Mouse (Mus musculus) ES-E14 (cell line): Measurements from ENCODE around the gene Desi2. TPM values are rescaled to one million over a fixed set of nuclear protein-coding genes. Genes with fewer than 3 reads are reported as not detected.
"Not testable (repeated sequence)": the region's sequence is repeated elsewhere in the genome, so short reads cannot be mapped to it uniquely, and the experiment has no call there.

ENCODE experiments used
- DNase-seq: peaks from one replicate; pipeline ENCODE4 v3.0.0-alpha.2; 2013; ENCODE audit warnings: low read depth, low spot score
- H3K27ac ChIP-seq: 2 replicates; pipeline ENCODE4 v1.5.1; 2012; ENCODE audit warnings: low read depth, mild to moderate bottlenecking, low read length, moderate library complexity, mixed read lengths; ENCODE audit not compliant: poor library complexity, insufficient read depth, severe bottlenecking
- H3K36me3 ChIP-seq: 2 replicates; pipeline ENCODE4 v1.6.1; 2012; ENCODE audit warnings: mild to moderate bottlenecking, low read length, moderate library complexity, mixed read lengths; ENCODE audit not compliant: control insufficient read depth, poor library complexity, insufficient read depth, severe bottlenecking
- H3K4me1 ChIP-seq, 2 experiments: fragments of 150-350 bp in 1 of 2; sonication (generic) in 1 of 2; 2 replicates each; pipeline ENCODE4 v1.6.1; 2012; ENCODE audit warnings: low read length in 2 of 2, mild to moderate bottlenecking in 1 of 2, mixed read lengths in 1 of 2; ENCODE audit not compliant: control insufficient read depth in 2 of 2, insufficient read depth in 2 of 2, poor library complexity in 1 of 2
- H3K4me3 ChIP-seq, 2 experiments: fragments of 150-350 bp in 1 of 2; sonication (generic) in 1 of 2; 2 replicates each; pipeline ENCODE4 v1.5.1; 2012; ENCODE audit warnings: low read length in 2 of 2, low read depth in 1 of 2, mild to moderate bottlenecking in 1 of 2, mixed read lengths in 1 of 2; ENCODE audit not compliant: insufficient read depth in 1 of 2, poor library complexity in 1 of 2, severe bottlenecking in 1 of 2
- H3K9ac ChIP-seq: 2 replicates; pipeline ENCODE4 v1.6.1; 2012; ENCODE audit warnings: low read depth, mild to moderate bottlenecking, low read length, mixed read lengths; ENCODE audit not compliant: poor library complexity, insufficient read depth, severe bottlenecking
- H3K9me3 ChIP-seq: fragments of 150-350 bp; sonication (generic); 2 replicates; pipeline ENCODE4 v1.6.1; 2012; ENCODE audit warnings: low read depth, mild to moderate bottlenecking, low read length; ENCODE audit not compliant: control insufficient read depth, insufficient read depth
- CHD2 ChIP-seq: IDR thresholded peaks from 2 replicates; pipeline ENCODE4 v1.6.1; 2014; ENCODE audit warnings: mild to moderate bottlenecking, low read depth, low read length, inconsistent platforms
- HCFC1 ChIP-seq: IDR thresholded peaks from 2 replicates; pipeline ENCODE4 v1.6.1; 2012; ENCODE audit warnings: low read length, inconsistent platforms, borderline replicate concordance; ENCODE audit not compliant: insufficient read depth
- MAFK ChIP-seq: IDR thresholded peaks from 2 replicates; pipeline ENCODE4 v1.6.1; 2014; ENCODE audit warnings: mild to moderate bottlenecking, low read depth, low read length, inconsistent platforms; ENCODE audit not compliant: insufficient read depth
- ZC3H11A ChIP-seq: IDR thresholded peaks from 2 replicates; pipeline ENCODE4 v1.6.1; 2012; ENCODE audit warnings: low read depth, mild to moderate bottlenecking, inconsistent platforms, low read length, borderline replicate concordance
- ZNF384 ChIP-seq: IDR thresholded peaks from 2 replicates; pipeline ENCODE4 v1.6.1; 2012; ENCODE audit warnings: low read depth, low read length, inconsistent platforms
- in situ Hi-C, 2 experiments: fragments of 600-800 bp; cut with MboI; formaldehyde crosslinking; loops; one replicate each; pipeline ENCODE4 v1.15.1; 2025; ENCODE audit warnings: low sequenced_read_pairs in 2 of 2, inconsistent platforms in 1 of 2; ENCODE audit not compliant: unreplicated experiment in 2 of 2
- total RNA-seq: library from RNA; depleted of rRNA; stranded (reverse); fragments of 300-350 nt; gene quantifications from 2 replicates; pipeline ENCODE4 v1.2.3, GENCODE M21; 2012

Desi2 gene
- total RNA-seq, 1 experiment = 11.8 TPM

- no peak for TF ChIP-seq CHD2
- TF ChIP-seq ZC3H11A = no peak
- no peak for TF ChIP-seq HCFC1
- TF ChIP-seq MAFK = no peak
- no peak for TF ChIP-seq ZNF384
- Histone ChIP-seq H3K4me1 (peaks cover 1 to 3% of the 10 kb centered on the region in 2 experiments; a peak in 1 of 4 replicates), H3K9me3 (no peaks in the 10 kb centered on the region), H3K27ac (no peak overlapping the region), H3K4me3 (no peak overlapping the region), H3K9ac (no peak overlapping the region), H3K36me3 (no peaks in the 10 kb centered on the region)
- in situ Hi-C loops = no loop called here
- no peak for DNase-seq
These were observed 88.0 kb downstream of the Desi2 start for GRCm38 (mm10) chr1:178275174-178275730.

- DNase-seq = no peak
- no peaks in the 10 kb centered on the region for H3K36me3 ChIP-seq
- in situ Hi-C loops = no loop called here
- H3K9ac ChIP-seq = peak overlapping the region; percentile 78
- TF ChIP-seq MAFK (no peak), HCFC1 (no peak)
- H3K4me1 ChIP-seq = peaks cover 1 to 3% of the 10 kb centered on the region in 2 experiments; a peak in 1 of 4 replicates
- H3K9me3 ChIP-seq = no peaks in the 10 kb centered on the region
- H3K4me3 ChIP-seq = peak overlapping the region; percentile 70 to 82
- H3K27ac ChIP-seq = no peak overlapping the region
These were observed 88.5 kb downstream of the Desi2 start for GRCm38 (mm10) chr1:178275738-178276053.

DNA sequence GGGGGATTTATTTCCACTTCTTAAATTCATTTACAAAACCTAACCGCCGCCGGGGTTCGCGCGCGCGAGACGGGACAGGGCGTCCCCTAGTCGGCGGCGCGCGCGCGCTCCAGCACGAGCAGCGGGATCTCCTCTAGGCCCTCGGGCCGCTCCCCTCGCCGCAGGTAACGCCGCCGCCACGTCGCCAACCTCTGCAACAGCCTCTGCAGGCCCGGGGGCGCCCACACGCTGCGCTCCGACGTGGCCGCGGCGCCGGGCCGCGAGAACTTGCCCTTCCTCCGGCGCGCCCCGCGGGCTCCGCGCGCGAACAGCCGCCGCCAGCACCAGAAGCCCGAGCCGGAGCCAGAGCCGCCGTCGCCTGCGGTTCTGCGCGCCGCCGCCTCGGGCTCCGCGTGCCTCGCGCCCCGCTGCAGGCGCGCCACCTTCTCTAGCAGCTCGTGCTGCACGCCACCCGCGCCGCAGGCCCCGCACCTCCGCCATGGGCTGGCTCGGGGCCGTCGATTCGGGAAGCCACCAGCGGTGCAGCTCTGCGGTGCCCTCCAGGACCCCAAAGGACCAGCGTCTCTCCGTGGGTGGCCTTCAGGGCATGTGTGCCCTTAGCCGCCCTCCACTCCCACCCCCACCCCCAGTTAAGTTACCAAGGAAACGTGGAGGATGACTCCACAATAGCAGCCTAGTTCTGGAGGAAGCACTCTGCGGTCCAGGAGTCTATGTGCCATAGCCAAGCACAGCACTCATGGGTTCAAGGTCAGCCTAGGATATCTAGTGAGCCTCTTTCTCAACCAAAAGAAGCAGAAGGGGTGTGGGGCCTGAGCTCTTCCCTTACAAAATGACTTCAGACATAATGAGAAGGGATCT, 89.1 kb downstream of the Desi2 start:
- in situ Hi-C loops = no loop called here
- no peaks in the 10 kb centered on the region for H3K36me3 ChIP-seq
- DNase-seq = peak; percentile 46
- peak overlapping the region; percentile 70 to 82 for H3K4me3 ChIP-seq
- no peak for TF ChIP-seq CHD2
- TF ChIP-seq HCFC1 = no peak
- no peak for TF ChIP-seq ZNF384
- TF ChIP-seq ZC3H11A = no peak
- TF ChIP-seq MAFK = no peak
- no peak overlapping the region for H3K27ac ChIP-seq
- peak overlapping the region; percentile 78 for H3K9ac ChIP-seq
- peaks cover 1 to 3% of the 10 kb centered on the region in 2 experiments; a peak in 1 of 4 replicates for H3K4me1 ChIP-seq
- H3K9me3 ChIP-seq = no peaks in the 10 kb centered on the region

DNA sequence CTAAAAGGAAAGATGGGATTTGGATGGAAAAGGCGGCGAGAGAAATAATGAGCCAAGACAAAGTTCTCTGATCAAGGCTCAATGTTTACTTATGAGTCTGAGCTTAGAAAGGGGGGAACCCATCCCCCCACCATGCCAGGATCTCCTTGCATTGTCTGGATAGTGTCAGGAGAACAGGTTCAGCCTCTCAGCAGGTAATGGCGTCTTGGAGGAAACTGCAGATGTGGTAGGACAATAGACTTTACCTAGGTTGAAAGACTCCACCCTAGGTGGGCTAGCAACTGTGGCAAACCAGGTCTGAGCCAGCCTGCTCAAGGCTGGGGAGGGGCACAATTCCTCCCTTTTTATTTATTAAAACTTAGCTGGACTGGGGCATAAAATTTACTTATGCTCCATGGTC, 96.1 kb downstream of the Desi2 start:
- not testable (repeated sequence) for H3K36me3 ChIP-seq, H3K9me3 ChIP-seq, H3K9ac ChIP-seq, H3K4me1 ChIP-seq, DNase-seq, H3K4me3 ChIP-seq
- in situ Hi-C loops = loop anchor here in 1 of 2 experiments (10.0 kb wide), 1 partner anchor 171 kb away; no protein-coding TSS in a partner anchor
- H3K27ac ChIP-seq = peak overlapping the region; percentile 34; the same call in 1 of the 2 replicates
